Mouse (Mus musculus): ENCODE measurements around the gene Foxk1.

The Foxk1 gene

DNA sequence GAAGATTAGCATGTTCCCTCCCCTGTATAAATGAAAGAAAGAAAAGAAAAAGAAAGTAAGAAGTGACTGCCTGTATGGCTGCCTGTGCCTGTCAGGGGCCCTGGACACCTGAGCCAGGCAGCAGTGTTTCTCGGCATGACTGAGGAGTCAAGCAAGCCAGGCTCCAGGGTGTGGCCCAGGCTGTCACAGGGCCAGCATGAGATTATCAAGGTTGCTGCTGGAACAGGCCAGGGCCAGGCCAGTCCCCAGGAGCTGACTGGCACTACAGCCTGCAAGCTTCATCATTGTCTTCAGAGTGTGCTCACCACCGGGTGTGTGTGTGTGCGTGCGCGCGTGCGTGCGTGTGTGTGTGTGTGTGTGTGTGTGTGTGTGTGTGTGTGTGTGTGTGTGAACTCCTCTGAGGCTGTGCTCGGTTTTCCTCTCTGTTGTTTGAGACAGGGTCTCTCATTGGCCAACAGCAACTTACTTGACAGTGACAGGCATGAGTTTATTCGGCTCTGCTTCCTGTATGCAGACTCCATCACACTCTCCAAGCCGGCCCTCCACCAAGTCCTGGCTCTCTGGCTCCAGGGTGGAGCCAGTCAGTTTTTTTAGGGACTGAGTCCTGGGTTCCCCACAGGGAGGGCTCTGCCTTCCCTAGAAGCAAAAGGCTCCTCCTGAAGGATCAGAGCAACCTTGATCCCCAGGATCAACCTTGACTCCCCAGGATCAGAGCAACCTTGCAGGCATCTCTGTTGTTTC is 43.7 kb downstream of the Foxk1 start:
- DNase-seq (ENCODE audit: low read depth) = no peak

- no peak for DNase-seq (ENCODE audit: low read depth)
Observed at GRCm38 (mm10) chr5:142445709-142446108, 44.4 kb downstream of the Foxk1 start.

GRCm38 (mm10) chr5:142448076-142448475 is 46.8 kb downstream of the Foxk1 start:
- DNase-seq (ENCODE audit: low read depth) = peak; percentile 96

- no peak for DNase-seq (ENCODE audit: low read depth)
Observed at GRCm38 (mm10) chr5:142448623-142449022, 47.3 kb downstream of the Foxk1 start.

- DNase-seq (ENCODE audit: low read depth) = no peak
Observed at GRCm38 (mm10) chr5:142450846-142451245, 49.5 kb downstream of the Foxk1 start.

DNA sequence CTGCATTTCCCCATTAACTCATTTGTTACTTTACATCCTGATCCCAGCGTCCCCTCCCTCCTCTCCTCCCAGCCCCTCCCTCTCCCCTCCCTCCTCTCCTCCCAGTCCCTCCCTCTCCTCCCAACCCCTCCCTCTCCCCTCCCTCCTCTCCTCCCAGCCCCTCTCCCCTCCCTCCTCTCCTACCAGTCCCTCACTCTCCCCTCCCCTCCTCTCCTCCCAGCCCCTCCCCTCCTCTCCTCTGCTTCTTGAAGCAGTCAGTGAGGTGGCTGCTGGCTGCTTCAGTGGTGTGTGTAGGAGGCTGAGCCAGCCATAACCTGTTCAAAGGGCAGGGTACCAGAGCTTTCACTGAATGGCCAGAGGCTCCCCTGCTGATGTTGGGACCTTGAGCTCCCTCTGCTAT is 50.5 kb downstream of the Foxk1 start:
- DNase-seq (ENCODE audit: low read depth) = no peak

GRCm38 (mm10) chr5:142453742-142454141 is 52.4 kb downstream of the Foxk1 start:
- DNase-seq (ENCODE audit: low read depth) = no peak

GRCm38 (mm10) chr5:142456318-142456717 is 55.0 kb downstream of the Foxk1 start:
- no peak for DNase-seq (ENCODE audit: low read depth)

DNA sequence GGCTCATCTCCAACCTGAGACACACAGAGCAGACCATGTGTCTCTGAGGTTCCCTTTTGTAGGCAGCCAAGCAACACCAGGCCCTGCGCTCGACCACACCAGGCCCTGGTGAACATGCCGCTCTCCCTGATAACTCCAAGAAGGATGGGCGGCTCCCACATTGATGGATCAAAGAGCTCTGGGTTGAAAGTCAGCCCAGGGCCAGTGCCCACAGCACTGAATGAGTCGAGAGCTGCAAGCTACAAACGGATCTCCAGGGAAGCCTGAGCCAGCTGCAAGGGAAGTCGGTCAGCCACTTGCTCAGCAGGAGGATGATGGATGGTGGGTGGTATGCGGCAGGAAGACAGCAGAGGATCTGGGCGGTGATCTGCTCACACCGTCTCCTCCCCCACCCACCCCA is 56.0 kb downstream of the Foxk1 start:
- DNase-seq (ENCODE audit: low read depth) = no peak

DNA sequence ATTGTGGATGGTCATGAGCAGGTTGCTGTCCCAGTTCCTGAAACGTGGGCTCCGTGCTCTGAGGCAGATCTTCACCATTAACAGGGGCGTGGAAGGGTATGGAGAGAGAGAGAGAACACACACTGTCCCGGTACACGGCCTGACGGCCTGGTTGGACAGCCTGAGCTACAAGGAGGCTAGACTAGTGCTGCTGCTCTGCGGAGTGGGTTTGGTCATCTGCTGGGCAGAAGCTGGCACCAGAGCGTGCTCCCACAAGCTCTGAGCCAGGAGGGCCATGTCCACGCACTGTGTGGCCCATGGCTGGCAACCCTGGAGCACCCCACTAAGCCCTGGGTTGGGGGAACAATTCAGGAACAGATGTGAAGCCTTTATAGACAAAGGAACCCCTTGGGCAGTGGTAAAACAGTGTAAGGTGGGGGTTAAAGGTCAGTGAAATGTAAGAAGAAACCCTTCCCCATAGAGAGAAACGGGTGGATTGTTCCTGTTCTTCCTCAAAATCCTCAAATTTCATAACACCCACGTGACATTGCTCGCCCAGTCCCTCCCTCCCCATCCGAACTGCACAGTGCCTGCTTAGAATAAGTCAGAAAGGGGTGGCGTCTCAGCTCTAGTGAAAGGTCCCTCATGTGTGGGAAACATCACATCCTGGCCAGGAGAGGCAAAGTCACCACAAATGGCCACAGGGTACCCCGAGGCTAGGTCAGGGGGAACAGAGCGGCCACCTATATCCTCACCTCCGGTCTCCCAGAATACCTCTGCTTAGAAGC is 57.7 kb downstream of the Foxk1 start:
- DNase-seq (ENCODE audit: low read depth) = no peak

DNA sequence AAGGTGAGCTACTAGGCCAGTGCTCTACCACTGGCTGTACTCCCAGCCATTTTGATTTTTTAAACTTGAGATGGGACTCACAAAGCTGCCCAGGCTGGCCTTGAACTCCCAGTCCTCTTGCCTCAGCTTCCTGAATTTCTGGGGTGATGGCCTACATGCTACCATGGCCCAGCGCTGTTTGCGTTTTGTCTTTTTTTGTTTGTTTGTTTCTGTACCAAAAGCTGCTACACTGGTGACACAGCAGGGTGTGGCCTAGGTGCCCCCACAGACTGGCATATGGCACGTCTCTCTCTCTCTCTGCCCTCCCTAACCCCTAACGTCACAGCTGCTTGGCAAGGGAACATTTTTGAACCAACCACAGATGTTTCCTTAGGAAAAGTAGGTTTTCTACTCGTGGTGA is 58.5 kb downstream of the Foxk1 start:
- no peak for DNase-seq (ENCODE audit: low read depth)

DNA sequence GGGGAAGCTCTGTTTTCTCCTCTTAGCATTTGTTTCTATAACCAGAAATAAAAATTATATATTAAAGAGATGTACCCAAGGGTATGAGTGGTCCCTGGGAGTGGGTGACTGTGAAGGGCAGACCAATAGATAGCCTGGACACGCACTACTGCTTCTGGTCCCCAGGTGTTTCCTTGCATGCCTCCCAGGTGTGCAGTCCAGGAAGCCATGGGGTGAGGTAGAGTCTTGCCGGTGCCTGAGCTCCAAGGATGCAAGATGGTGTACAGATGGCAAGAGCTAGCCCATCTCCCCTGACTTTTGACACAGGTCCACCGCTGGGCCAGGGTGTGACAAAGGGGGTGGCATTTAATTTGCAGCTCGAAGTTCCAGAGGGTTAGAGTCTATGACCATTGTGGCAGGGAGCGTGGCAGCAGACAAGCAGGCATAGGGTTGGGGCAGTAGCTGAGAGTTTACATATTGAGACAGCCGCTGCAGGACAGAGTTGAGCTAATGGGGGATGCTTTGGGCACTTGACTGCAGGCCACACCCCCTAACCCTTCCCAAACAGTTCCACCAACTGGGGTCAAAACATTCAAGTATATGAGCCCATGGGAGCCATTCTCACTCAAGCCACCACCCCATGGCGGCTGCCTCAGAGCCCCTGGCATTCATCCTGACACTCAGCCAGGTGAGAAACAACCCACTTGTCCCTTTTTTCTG is 60.8 kb downstream of the Foxk1 start:
- DNase-seq (ENCODE audit: low read depth) = no peak

DNA sequence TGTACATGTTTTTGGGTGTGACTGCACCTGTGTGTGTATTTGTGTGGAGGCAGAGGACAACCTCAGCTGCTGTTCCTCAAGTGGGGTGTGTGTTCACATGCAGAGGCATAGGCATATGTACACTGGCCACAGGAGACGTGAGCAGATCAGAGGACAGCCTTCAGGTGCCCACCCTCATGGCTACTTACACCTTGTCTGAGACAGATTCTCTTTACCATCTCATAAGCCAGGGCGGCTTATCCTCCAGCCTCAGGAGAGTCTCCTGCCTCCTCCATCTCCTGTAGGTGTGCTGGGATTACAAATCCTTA is 61.3 kb downstream of the Foxk1 start:
- no peak for DNase-seq (ENCODE audit: low read depth)

DNA sequence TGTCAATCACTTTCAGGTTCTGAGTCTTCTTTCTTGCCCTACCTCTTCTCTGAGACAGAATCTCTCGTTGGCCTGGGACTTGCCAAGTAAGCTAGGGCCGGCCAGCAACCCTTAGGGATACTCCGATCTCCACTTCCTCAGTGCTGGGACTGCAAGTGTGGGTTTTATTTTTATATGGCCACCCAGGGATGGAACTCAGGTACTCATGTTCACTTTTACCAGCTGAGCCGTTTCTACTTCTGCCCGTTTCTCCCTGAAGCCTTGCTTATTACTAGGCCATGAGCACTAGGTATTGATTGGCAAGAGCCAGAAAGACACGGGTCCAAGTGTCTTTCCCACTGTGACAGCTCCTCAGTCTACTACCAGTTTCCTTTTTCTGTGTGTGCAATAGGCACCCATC is 61.7 kb downstream of the Foxk1 start:
- DNase-seq (ENCODE audit: low read depth) = no peak

DNA sequence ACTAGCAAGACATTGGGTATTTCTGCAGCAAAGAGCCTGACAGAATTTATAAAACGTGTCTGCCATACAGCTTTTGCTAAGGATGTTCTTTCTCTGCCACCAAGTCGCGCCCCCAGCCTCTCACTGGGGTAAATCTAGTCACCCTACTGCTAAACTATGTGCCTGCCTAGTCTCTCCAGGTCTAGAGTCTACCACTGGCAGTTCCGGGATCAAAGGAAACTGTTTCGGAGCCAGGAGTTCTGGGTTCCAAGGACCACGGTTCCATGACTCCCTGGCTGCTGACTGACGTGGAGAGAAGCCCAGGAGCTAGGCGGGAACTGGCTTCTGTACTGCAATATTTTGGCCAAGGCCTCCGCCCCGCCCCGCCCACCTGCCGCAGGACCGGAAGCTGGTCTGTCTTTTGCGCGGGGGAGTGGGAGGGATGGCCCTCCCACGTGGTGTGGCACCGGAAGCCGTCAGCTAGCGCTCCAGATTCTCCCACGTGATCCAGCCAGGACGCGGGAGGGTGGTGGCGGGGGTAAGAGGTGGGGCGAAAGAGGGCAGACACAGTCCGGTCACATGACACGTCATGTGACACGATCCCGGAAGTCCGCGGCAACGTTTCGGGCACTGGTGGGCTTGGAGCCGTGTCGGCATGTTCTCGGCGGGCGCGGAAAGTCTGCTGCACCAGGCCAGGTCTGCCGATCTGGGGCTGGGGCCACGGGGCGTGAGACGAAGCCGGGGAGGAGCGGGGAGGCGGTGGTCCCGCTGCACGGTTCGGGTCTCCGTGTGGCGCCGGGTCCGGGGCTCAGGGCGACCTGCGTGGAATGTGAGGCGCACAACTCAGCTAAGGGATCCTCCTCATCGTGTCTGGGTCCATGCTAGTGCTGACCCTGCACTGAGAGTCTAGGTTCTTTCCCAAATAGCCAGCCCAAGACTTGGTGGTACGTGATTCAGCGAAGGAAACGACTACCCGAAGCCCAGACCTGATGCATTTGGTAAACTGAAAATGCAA is 62.5 kb downstream of the Foxk1 start, which contains the start of gene Ap5z1:
TSS of gene Ap5z1 (plus strand) at position 484 of the 994 bp plus-strand sequence.
- DNase-seq (ENCODE audit: low read depth) = peak; percentile 88

- no peak for DNase-seq (ENCODE audit: low read depth)
Observed at GRCm38 (mm10) chr5:142468375-142468774, 67.1 kb downstream of the Foxk1 start.

DNA sequence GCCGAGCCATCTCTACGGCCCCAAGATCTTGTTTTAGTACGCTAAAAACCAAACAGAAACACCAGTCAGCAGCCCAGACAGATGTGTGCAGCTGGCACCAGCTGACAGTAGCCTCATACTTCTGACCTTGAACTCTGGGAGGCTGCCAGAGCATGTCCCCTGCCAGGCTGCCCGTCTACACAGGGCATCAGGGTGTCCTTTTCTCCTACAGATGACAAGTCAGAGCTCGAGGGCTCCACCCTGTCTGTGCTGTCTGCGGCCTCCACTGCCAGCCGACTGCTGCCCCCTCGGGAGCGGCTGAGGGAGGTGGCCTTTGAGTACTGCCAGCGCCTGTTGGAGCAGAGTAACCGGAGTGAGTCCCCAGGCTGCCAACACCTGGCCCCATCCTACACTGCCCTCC is 68.5 kb downstream of the Foxk1 start:
- DNase-seq (ENCODE audit: low read depth) = no peak

GRCm38 (mm10) chr5:142473696-142474095 is 72.4 kb downstream of the Foxk1 start:
- DNase-seq (ENCODE audit: low read depth) = no peak

DNA sequence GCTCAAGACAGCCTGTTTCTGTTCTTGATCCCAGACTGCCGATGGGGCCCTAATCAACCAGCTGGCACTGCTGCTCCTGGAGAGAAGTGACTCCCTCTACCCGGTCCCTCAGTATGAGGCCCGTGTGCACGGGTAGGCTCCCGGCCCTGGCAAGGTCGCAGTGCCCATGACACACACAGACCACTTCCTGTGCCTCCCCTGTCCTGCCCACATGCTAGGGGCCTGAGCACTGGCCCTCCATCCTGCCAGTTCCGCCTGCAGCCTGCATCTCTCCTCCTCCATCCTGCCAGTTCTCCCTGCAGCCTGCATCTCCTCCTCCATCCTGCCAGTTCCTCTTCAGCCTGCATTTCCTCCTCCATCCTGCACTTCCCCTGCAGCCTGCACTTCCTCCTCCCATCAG is 74.4 kb downstream of the Foxk1 start:
- DNase-seq (ENCODE audit: low read depth) = no peak

DNA sequence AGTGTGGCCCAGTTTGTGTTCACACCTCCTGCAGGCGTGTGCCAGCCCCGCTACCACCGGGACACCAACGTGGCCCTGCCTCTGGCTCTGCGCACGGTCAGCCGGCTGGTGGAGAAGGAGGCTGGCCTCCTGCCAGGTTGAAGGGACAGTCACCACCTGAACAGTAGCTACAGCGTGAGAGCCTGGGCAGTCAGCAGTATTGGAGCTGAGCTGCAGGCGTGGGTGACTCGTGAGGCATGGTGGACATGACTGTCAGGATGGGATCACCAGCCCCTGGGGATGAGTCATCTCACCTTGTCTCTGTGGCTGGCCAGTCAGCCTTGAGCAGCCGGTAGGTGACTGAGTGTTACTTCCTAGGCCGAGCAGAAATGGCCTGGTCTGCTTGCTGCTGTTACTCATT is 76.0 kb downstream of the Foxk1 start:
- no peak for DNase-seq (ENCODE audit: low read depth)

- no peak for DNase-seq (ENCODE audit: low read depth)
Observed at GRCm38 (mm10) chr5:142477866-142478615, 76.7 kb downstream of the Foxk1 start.

All from c-Kit-positive CD71-negative TER-119-negative erythroid progenitor cells, embryonic 14.5 days (primary cell).